Mouse (Mus musculus): ENCODE results near the gene Dck. TPM values are rescaled to one million over a fixed set of nuclear protein-coding genes. Genes with fewer than 3 reads are reported as not detected.
"Not testable (repeated sequence)": the region's sequence is repeated elsewhere in the genome, so short reads cannot be mapped to it uniquely, and the experiment has no call there.

The Dck gene
- total RNA-seq (2021) = 10 to 100 TPM; 18.2 to 19.2 TPM
- long read RNA-seq, experiment 1, transcript Dck-201 (7 exons, 3,078 nt) = major isoform, 27 of 29 reads
- long read RNA-seq, experiment 1, partial matches to known transcripts = 1 of 29 reads
- long read RNA-seq, experiment 1, other reads (novel, unspliced or antisense) = 1 of 29 reads
- long read RNA-seq, experiment 2, transcript Dck-201 (7 exons, 3,078 nt) = major isoform, 16 of 16 reads
- long read RNA-seq, experiment 2, partial matches to known transcripts = 0 of 16 reads
- long read RNA-seq, experiment 2, other reads (novel, unspliced or antisense) = 0 of 16 reads

GRCm38 (mm10) chr5:88764987-88765481 is at the start of gene Dck:
Dck (plus strand) TSS chr5:88764996.
- intact Hi-C loops (cut with DNase I) = loop anchor here (5.0 kb wide), 2 partner anchors 43 to 88 kb away; partner anchors contain the start of genes Grsf1 and Mob1b

GRCm38 (mm10) chr5:88716983-88717382 is 47.8 kb upstream of the Dck start:
- intact Hi-C loops (cut with DNase I) = no loop called here
- no peak for DNase-seq (ENCODE audit: low spot score in 2 of 2)

More at GRCm38 (mm10) chr5:88764987-88765481, at the start of gene Dck:
- DNase-seq (ENCODE audit: low spot score in 2 of 2) = peak; percentile 96 to 98

- peak; percentile 95 to 98 for DNase-seq (ENCODE audit: low spot score in 2 of 2)
- intact Hi-C loops (cut with DNase I) = loop anchor here (2.0 to 5.0 kb wide), 2 partner anchors 42 to 46 kb away; partner anchors contain the start of gene Dck
Measured at GRCm38 (mm10) chr5:88720116-88721002, 44.4 kb upstream of the Dck start, which contains the start of gene Mob1b. Mob1b (plus strand) TSS chr5:88720855.

- intact Hi-C loops (cut with DNase I) = loop anchor here (2.0 to 5.0 kb wide), 2 partner anchors 41 to 46 kb away; partner anchors contain the start of gene Dck
- DNase-seq (ENCODE audit: low spot score in 2 of 2) = no peak
Measured at GRCm38 (mm10) chr5:88721003-88721475, 43.8 kb upstream of the Dck start.

GRCm38 (mm10) chr5:88721565-88722212 is 43.1 kb upstream of the Dck start:
- intact Hi-C loops (cut with DNase I) = loop anchor here (2.0 to 5.0 kb wide), 2 partner anchors 41 to 47 kb away; partner anchors contain the start of gene Dck
- no peak for DNase-seq (ENCODE audit: low spot score in 2 of 2)

GRCm38 (mm10) chr5:88722213-88722600 is 42.6 kb upstream of the Dck start:
- peak; percentile 30 to 46 for DNase-seq (ENCODE audit: low spot score in 2 of 2)
- intact Hi-C loops (cut with DNase I) = loop anchor here (5.0 kb wide), 1 partner anchor 40 kb away; the partner anchor contains the start of gene Dck

- intact Hi-C loops (cut with DNase I) = loop anchor here (5.0 kb wide), 1 partner anchor 38 kb away; the partner anchor contains the start of gene Dck
- DNase-seq (ENCODE audit: low spot score in 2 of 2) = no peak
Measured at GRCm38 (mm10) chr5:88724030-88724429, 40.8 kb upstream of the Dck start.

GRCm38 (mm10) chr5:88727593-88728144 is 37.1 kb upstream of the Dck start:
- intact Hi-C loops (cut with DNase I) = no loop called here
- DNase-seq (ENCODE audit: low spot score in 2 of 2) = no peak

- intact Hi-C loops (cut with DNase I) = no loop called here
- no peak for DNase-seq (ENCODE audit: low spot score in 2 of 2)
Measured at GRCm38 (mm10) chr5:88734786-88735185, 30.0 kb upstream of the Dck start.

GRCm38 (mm10) chr5:88741065-88741464 is 23.7 kb upstream of the Dck start:
- DNase-seq (ENCODE audit: low spot score in 2 of 2); intact Hi-C loops (cut with DNase I): not testable (repeated sequence)

GRCm38 (mm10) chr5:88747774-88748173 is 17.0 kb upstream of the Dck start:
- intact Hi-C loops (cut with DNase I) = no loop called here
- DNase-seq (ENCODE audit: low spot score in 2 of 2) = no peak

- DNase-seq (ENCODE audit: low spot score in 2 of 2) = no peak
- intact Hi-C loops (cut with DNase I) = no loop called here
Measured at GRCm38 (mm10) chr5:88753199-88753598, 11.6 kb upstream of the Dck start.

- DNase-seq (ENCODE audit: low spot score in 2 of 2) = no peak
- intact Hi-C loops (cut with DNase I) = loop anchor here (5.0 kb wide), 2 partner anchors 40 to 85 kb away; partner anchors contain the start of genes Grsf1 and Mob1b
Measured at GRCm38 (mm10) chr5:88762611-88763010, 2.2 kb upstream of the Dck start.

- intact Hi-C loops (cut with DNase I) = loop anchor here (5.0 kb wide), 2 partner anchors 42 to 87 kb away; partner anchors contain the start of genes Grsf1 and Mob1b
- DNase-seq (ENCODE audit: low spot score in 2 of 2) = no peak
Measured at GRCm38 (mm10) chr5:88764430-88764986, 288 bp upstream of the Dck start.

GRCm38 (mm10) chr5:88765587-88765986 is 791 bp downstream of the Dck start:
- DNase-seq (ENCODE audit: low spot score in 2 of 2) = no peak
- intact Hi-C loops (cut with DNase I) = no loop called here

GRCm38 (mm10) chr5:88766121-88766520 is 1.3 kb downstream of the Dck start:
- intact Hi-C loops (cut with DNase I) = no loop called here
- DNase-seq (ENCODE audit: low spot score in 2 of 2) = no peak

GRCm38 (mm10) chr5:88766863-88767262 is 2.1 kb downstream of the Dck start:
- intact Hi-C loops (cut with DNase I) = no loop called here
- no peak for DNase-seq (ENCODE audit: low spot score in 2 of 2)

GRCm38 (mm10) chr5:88768201-88768600 is 3.4 kb downstream of the Dck start:
- intact Hi-C loops (cut with DNase I) = no loop called here
- DNase-seq (ENCODE audit: low spot score in 2 of 2) = no peak

Data from left cerebral cortex, postnatal 14 days (tissue).